7 mouse cellular contexts compared by ENCODE assay signal in genomic region chr12:111272420-111272819, GRCm38 (mm10). TPM values are rescaled to one million over a fixed set of nuclear protein-coding genes. Genes with fewer than 3 reads are reported as not detected.
DNase-seq lines count a peak whose midpoint lies in the region; ATAC-seq and TF ChIP-seq lines count a peak whose summit lies in the region.

No protein-coding gene starts in this region.

- no peak overlapping the region for H3K27ac ChIP-seq in ES-E14 (ENCODE audit: insufficient read depth, low read depth, low read length, poor library complexity, severe bottlenecking)
- no peak overlapping the region for H3K27ac ChIP-seq in liver, embryonic 13.5 days

- H3K9me3 ChIP-seq in ES-E14 (ENCODE audit: control insufficient read depth, insufficient read depth, low read depth, low read length) = no peaks in the 10 kb centered on the region
- H3K9me3 ChIP-seq in liver, embryonic 13.5 days (replicated peaks) = no peaks in the 10 kb centered on the region

- H3K4me1 ChIP-seq in ES-E14 (ENCODE audit: control insufficient read depth in 2 of 2, insufficient read depth in 2 of 2, low read length in 2 of 2, poor library complexity in 1 of 2) = peaks cover 0 to 19% of the 10 kb centered on the region in 2 experiments; a peak in 1 of 4 replicates
- peaks cover 68% of the 10 kb centered on the region for H3K4me1 ChIP-seq in liver, embryonic 13.5 days (replicated peaks)

- no peak overlapping the region for H3K4me3 ChIP-seq in ES-E14 (ENCODE audit: insufficient read depth in 1 of 2, low read depth in 1 of 2, low read length in 2 of 2, poor library complexity in 1 of 2, severe bottlenecking in 1 of 2)
- no peak overlapping the region for H3K4me3 ChIP-seq in liver, embryonic 13.5 days (replicated peaks)

- no peak overlapping the region for H3K4me2 ChIP-seq in liver, embryonic 13.5 days

- no peak overlapping the region for H3K9ac ChIP-seq in ES-E14 (ENCODE audit: insufficient read depth, low read depth, low read length, poor library complexity, severe bottlenecking)
- no peak overlapping the region for H3K9ac ChIP-seq in liver, embryonic 13.5 days

- peak; percentile 80 for DNase-seq in B cell, adult 2 months
- DNase-seq in ES-E14 (ENCODE audit: low read depth, low spot score) = peak; percentile 93
- DNase-seq in cerebellum, adult 11-12 months = peak; percentile 83
- peak; percentile 77 to 89 for DNase-seq in frontal cortex, postnatal 36 days (ENCODE audit: low spot score in 2 of 2)
- DNase-seq in kidney, postnatal 10 days = peak; percentile 90
- peak; percentile 59 for DNase-seq in liver, embryonic 13.5 days
- peak; percentile 75 to 78 for DNase-seq in right cerebral cortex, postnatal 36 days (ENCODE audit: low spot score in 2 of 2)

- WGBS in liver, embryonic 13.5 days (ENCODE audit: insufficient replicate concordance) = 16% methylated on average over 12 of the region's 12 CpGs

- no peaks in the 10 kb centered on the region for H3K36me3 ChIP-seq in ES-E14 (ENCODE audit: control insufficient read depth, insufficient read depth, low read length, poor library complexity, severe bottlenecking)
- H3K36me3 ChIP-seq in liver, embryonic 13.5 days = no peaks in the 10 kb centered on the region

- in situ Hi-C loops in ES-E14 (cut with MboI; ENCODE audit: low sequenced_read_pairs in 2 of 2, unreplicated experiment in 2 of 2) = no loop called here

- peaks cover 89% of the 10 kb centered on the region for H3K27me3 ChIP-seq in liver, embryonic 13.5 days

- ATAC-seq in liver, embryonic 13.5 days (ENCODE audit: low read depth) = no peak

TF ChIP-seq in ES-E14, 5 proteins besides CTCF, POLR2A, EP300 and RAD21:
- no peak for TF ChIP-seq MAFK (IDR thresholded peaks at IDR 0.05; ENCODE audit: insufficient read depth, low read depth, low read length)
- no peak for TF ChIP-seq CHD2 (IDR thresholded peaks at IDR 0.05; ENCODE audit: low read depth, low read length)
- TF ChIP-seq HCFC1 (IDR thresholded peaks at IDR 0.05; ENCODE audit: borderline replicate concordance, insufficient read depth, low read length) = no peak
- TF ChIP-seq ZC3H11A (IDR thresholded peaks at IDR 0.05; ENCODE audit: borderline replicate concordance, low read depth, low read length) = 0 out of 2 replicates have a peak, but pooled peaks have one; percentile 18
- no peak for TF ChIP-seq ZNF384 (IDR thresholded peaks at IDR 0.05; ENCODE audit: low read depth, low read length)

RNA-seq across cellular contexts. Expression of gene Amn, which starts 1.5 kb away (rescaled TPM):
- 9.3 and 15.5 TPM in 2 replicates for total RNA-seq in ES-E14 (2012; rRNA removed)
- polyA plus RNA-seq in liver, embryonic 13.5 days (2015; fragmentation: Nextera tagmentation; extraction: Ambion mirVana) = 1.4 and 1.5 TPM in 2 replicates
